In genomic region chr8:119639798-119640197, GRCm38 (mm10) we compare ENCODE assay signal across 37 mouse cellular contexts. TPM values are rescaled to one million over a fixed set of nuclear protein-coding genes. Genes with fewer than 3 reads are reported as not detected.
DNase-seq lines count a peak whose midpoint lies in the region; ATAC-seq and TF ChIP-seq lines count a peak whose summit lies in the region.
"Had no signal": no experiment of that assay in that cellular context is flagged by ENCODE, and none has a peak within 500 bp of the region (broad histone marks: within the 10 kb centered on the region; RNA-seq: fewer than 3 reads in every experiment).

No protein-coding gene starts in this region.

- H3K27ac ChIP-seq in intestine, embryonic 15.5 days = no peak overlapping the region
- H3K27ac ChIP-seq in small intestine, adult 2 months (ENCODE audit: insufficient read depth, low read depth, low read length) = 0 out of 2 replicates have a peak overlapping the region, but pooled peaks have one; percentile 7
- H3K27ac ChIP-seq: embryonic facial prominence, embryonic 13.5 days; forebrain, embryonic 10.5 days; forebrain, embryonic 15.5 days; heart, adult 2 months; hindbrain, embryonic 13.5 days; limb, embryonic 12.5 days; liver, embryonic 15.5 days; lung, embryonic 15.5 days; stomach, postnatal 0 days had no signal

- no peak for TF ChIP-seq CTCF in small intestine, adult 2 months (IDR thresholded peaks at IDR 0.05; ENCODE audit: extremely low read depth, insufficient read length, insufficient replicate concordance, low read depth, low read length)

- H3K9me3 ChIP-seq in intestine, embryonic 15.5 days = no peaks in the 10 kb centered on the region
- H3K9me3 ChIP-seq: embryonic facial prominence, embryonic 13.5 days; forebrain, embryonic 10.5 days; forebrain, embryonic 15.5 days; heart, embryonic 12.5 days; hindbrain, embryonic 13.5 days; limb, embryonic 12.5 days; liver, embryonic 15.5 days; lung, embryonic 15.5 days had no signal

- H3K4me3 ChIP-seq in intestine, embryonic 15.5 days (replicated peaks) = no peak overlapping the region
- H3K4me3 ChIP-seq in small intestine, adult 2 months (ENCODE audit: low read depth, low read length) = no peak overlapping the region
- H3K4me3 ChIP-seq: embryonic facial prominence, embryonic 13.5 days; forebrain, embryonic 10.5 days; forebrain, embryonic 15.5 days; heart, adult 2 months; heart, embryonic 12.5 days; hindbrain, embryonic 13.5 days; limb, embryonic 12.5 days; liver, embryonic 15.5 days; lung, embryonic 15.5 days had no signal

- H3K9ac ChIP-seq in intestine, embryonic 15.5 days = no peak overlapping the region
- H3K9ac ChIP-seq: embryonic facial prominence, embryonic 13.5 days; forebrain, embryonic 15.5 days; heart, embryonic 12.5 days; hindbrain, embryonic 13.5 days; limb, embryonic 12.5 days; liver, embryonic 15.5 days; lung, embryonic 15.5 days had no signal

- 38% methylated on average over 7 of the region's 7 CpGs for WGBS in intestine, embryonic 15.5 days
- 17% methylated on average over 7 of the region's 7 CpGs for WGBS in small intestine, adult 2 months

- TF ChIP-seq POLR2A in small intestine, adult 2 months (IDR thresholded peaks at IDR 0.05; ENCODE audit: low read depth, low read length) = no peak

- peak; percentile 49 for DNase-seq in adrenal gland, postnatal 14 days
- no peak for DNase-seq in adrenal gland, postnatal 4 days (ENCODE audit: low spot score in 2 of 2)
- DNase-seq in kidney, postnatal 10 days = peak; percentile 49
- no peak for DNase-seq in kidney, adult 8-10 months
- DNase-seq in layer of hippocampus, adult 9-10 months (ENCODE audit: low spot score) = no peak
- DNase-seq: cerebellum, adult 11 months; cerebellum, adult 9-11 months; gastrocnemius, postnatal 36 days; heart, adult 2 months; heart, postnatal 4 days; kidney, adult 18-20 months; lung, postnatal 36 days; right cerebral cortex, adult 18-20 months; thymus, postnatal 4 days had no signal

- H3K36me3 ChIP-seq in intestine, embryonic 15.5 days = no peaks in the 10 kb centered on the region
- no peaks in the 10 kb centered on the region for H3K36me3 ChIP-seq in small intestine, adult 2 months (ENCODE audit: control insufficient read depth, insufficient read depth, low read length)
- H3K36me3 ChIP-seq: embryonic facial prominence, embryonic 13.5 days; forebrain, embryonic 10.5 days; forebrain, embryonic 15.5 days; heart, embryonic 12.5 days; hindbrain, embryonic 13.5 days; limb, embryonic 12.5 days; liver, embryonic 15.5 days; lung, embryonic 15.5 days had no signal

- peaks cover 14% of the 10 kb centered on the region for H3K4me1 ChIP-seq in intestine, embryonic 15.5 days (replicated peaks)
- H3K4me1 ChIP-seq in small intestine, adult 2 months (ENCODE audit: control insufficient read depth, insufficient read depth, insufficient read length, low read length) = peaks cover 16% of the 10 kb centered on the region
- H3K4me1 ChIP-seq: liver, embryonic 15.5 days had no signal

- H3K27me3 ChIP-seq in intestine, embryonic 15.5 days (replicated peaks) = no peaks in the 10 kb centered on the region
- no peaks in the 10 kb centered on the region for H3K27me3 ChIP-seq in small intestine, adult 2 months (ENCODE audit: control insufficient read depth, insufficient read depth, low read length)

- ATAC-seq in intestine, embryonic 15.5 days = peak; percentile 66
- ATAC-seq: CD4-positive, CD25-positive, alpha-beta regulatory T cell, adult 4 months; forebrain, embryonic 15.5 days; midbrain, embryonic 16.5 days had no signal

- H3K4me2 ChIP-seq in intestine, embryonic 15.5 days (replicated peaks) = no peak overlapping the region
- H3K4me2 ChIP-seq: embryonic facial prominence, embryonic 13.5 days; forebrain, embryonic 15.5 days; heart, embryonic 12.5 days; hindbrain, embryonic 13.5 days; limb, embryonic 12.5 days; liver, embryonic 15.5 days; lung, embryonic 15.5 days; midbrain, embryonic 11.5 days had no signal

RNA-seq across cellular contexts. Expression of gene Kcng4, which starts 4.3 kb away (rescaled TPM):
- total RNA-seq in adrenal gland, postnatal 14 days (2021) = 0.41 and 0.74 TPM in 2 replicates
- under 1 TPM; 0.59 to 0.81 TPM for total RNA-seq in adrenal gland, postnatal 4 days (2021)
- polyA plus RNA-seq in intestine, embryonic 15.5 days (2015; fragmentation: Nextera tagmentation; extraction: Ambion mirVana) = 0.04 and 0.13 TPM in 2 replicates
- polyA plus RNA-seq in small intestine, adult 2 months (2012; rRNA removed) = 0.38 and 0.82 TPM in 2 replicates
- total RNA-seq: common myeloid progenitor, adult 5-6 weeks; heart, postnatal 4 days; megakaryocyte, adult 5-6 weeks; neutrophil, adult 5-6 weeks had no signal
- polyA plus RNA-seq: CD4-positive, CD25-positive, alpha-beta regulatory T cell, adult 4 months; heart, embryonic 12.5 days; hindbrain, embryonic 13.5 days; liver, adult 2 months; liver, embryonic 15.5 days had no signal

RNA-seq across cellular contexts. Expression of gene Wfdc1, which starts 26.4 kb away (rescaled TPM):
- total RNA-seq in adrenal gland, postnatal 14 days (2021) = 10.4 and 10.7 TPM in 2 replicates
- 10 to 100 TPM; 19.7 to 26.9 TPM for total RNA-seq in adrenal gland, postnatal 4 days (2021)
- polyA plus RNA-seq in intestine, embryonic 15.5 days (2015; fragmentation: Nextera tagmentation; extraction: Ambion mirVana) = 4.5 and 4.6 TPM in 2 replicates
- polyA plus RNA-seq in small intestine, adult 2 months (2012; rRNA removed) = 33.8 and 34.5 TPM in 2 replicates
- total RNA-seq: common myeloid progenitor, adult 5-6 weeks; megakaryocyte, adult 5-6 weeks; neutrophil, adult 5-6 weeks had no signal
- polyA plus RNA-seq: CD4-positive, CD25-positive, alpha-beta regulatory T cell, adult 4 months; limb, embryonic 12.5 days had no signal

RNA-seq across cellular contexts. Expression of gene Adad2, which starts 27.3 kb away (rescaled TPM):
- not detected in 2 replicates for total RNA-seq in adrenal gland, postnatal 14 days (2021)
- not detected for total RNA-seq in adrenal gland, postnatal 4 days (2021)
- polyA plus RNA-seq in intestine, embryonic 15.5 days (2015; fragmentation: Nextera tagmentation; extraction: Ambion mirVana) = not detected in 2 replicates
- polyA plus RNA-seq in small intestine, adult 2 months (2012; rRNA removed) = 0.27 and 0.96 TPM in 2 replicates
- total RNA-seq: common myeloid progenitor, adult 5-6 weeks; heart, adult 2 months; heart, postnatal 4 days; liver, adult 2 months; megakaryocyte, adult 5-6 weeks; neutrophil, adult 5-6 weeks had no signal
- polyA plus RNA-seq: CD4-positive, CD25-positive, alpha-beta regulatory T cell, adult 4 months; embryonic facial prominence, embryonic 13.5 days; forebrain, embryonic 15.5 days; frontal cortex, adult 2 months; heart, adult 2 months; heart, embryonic 12.5 days; heart, postnatal 0 days; hindbrain, embryonic 13.5 days; liver, adult 2 months; liver, embryonic 15.5 days; lung, embryonic 15.5 days; neural tube, embryonic 11.5 days; spleen, adult 2 months; stomach, postnatal 0 days; thymus, postnatal 0 days had no signal

RNA-seq across cellular contexts. Expression of gene Taf1c, which starts 34.8 kb away (rescaled TPM):
- 11.9 and 13.3 TPM in 2 replicates for total RNA-seq in adrenal gland, postnatal 14 days (2021)
- total RNA-seq in adrenal gland, postnatal 4 days (2021) = 10 to 100 TPM; 19.5 to 23.6 TPM
- 10.0 and 11.7 TPM in 2 replicates for polyA plus RNA-seq in intestine, embryonic 15.5 days (2015; fragmentation: Nextera tagmentation; extraction: Ambion mirVana)
- polyA plus RNA-seq in small intestine, adult 2 months (2012; rRNA removed) = 15.9 and 23.6 TPM in 2 replicates

Comparison
In these comparisons a context has a peak if more than half of its experiments do, and no peak if none do; other contexts are left out.
1. DNase-seq: peak in adrenal gland, postnatal 14 days (single experiment) and kidney, postnatal 10 days (single experiment); none in adrenal gland, postnatal 4 days (0 of 2), kidney, adult 8-10 months (0 of 2) and layer of hippocampus, adult 9-10 months (single experiment).